Mouse (Mus musculus) kidney, adult 18-20 months (tissue): ENCODE results near the gene Hist1h3i.

Experiments used
- DNase-seq: peaks from one replicate; pipeline ENCODE4 v3.0.0; 2021

The Hist1h3i gene

GRCm38 (mm10) chr13:21734010-21734905 lies 48.9 kb downstream of the Hist1h3i start:
- DNase-seq = peak; percentile 71

DNA sequence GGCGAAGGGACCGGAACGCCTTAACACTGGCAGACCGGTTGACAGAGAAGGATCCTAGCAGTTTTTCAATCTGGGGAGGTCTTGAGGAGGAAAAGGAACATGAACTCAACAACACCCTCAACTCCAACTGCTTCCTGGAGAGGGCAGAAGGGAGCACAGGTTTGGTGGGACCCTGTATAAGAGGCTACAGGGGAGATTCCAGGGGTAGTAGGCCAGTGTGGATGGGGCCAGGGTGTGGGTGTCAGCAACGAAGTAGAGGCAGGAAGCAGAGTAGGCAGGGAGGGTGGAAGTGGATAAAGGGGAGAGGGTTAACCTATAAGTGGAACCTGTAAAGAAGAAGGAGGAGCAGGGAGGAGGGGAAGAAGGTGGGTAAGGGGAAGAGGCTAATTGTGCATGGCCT lies 49.7 kb downstream of the Hist1h3i start:
- DNase-seq = no peak
